Mouse (Mus musculus): Measurements from ENCODE around the gene Cuedc2. TPM values are rescaled to one million over a fixed set of nuclear protein-coding genes. Genes with fewer than 3 reads are reported as not detected.
A peak's percentile ranks its signal among the peaks of the same experiment; 100 is the strongest.

Gene Cuedc2
- polyA plus RNA-seq, 1 experiment from 2014 or later = 150 TPM

- H3K4me1 ChIP-seq (ENCODE audit: control insufficient read depth, insufficient read depth, low read length) = peaks cover 20% of the 10 kb centered on the region
- no peak for ATAC-seq (replicated peaks; ENCODE audit: extremely low read depth, insufficient read depth, low FRiP score)
- no peaks in the 10 kb centered on the region for H3K9me3 ChIP-seq (replicated peaks; ENCODE audit: control insufficient read depth, low read length)
- WGBS = 61% methylated on average over 5 of the region's 5 CpGs
- peak overlapping the region; percentile 73 for H3K4me2 ChIP-seq (ENCODE audit: low read depth, low read length)
- peaks cover 9% of the 10 kb centered on the region for H3K27me3 ChIP-seq (ENCODE audit: control insufficient read depth, insufficient read depth, low read length)
- H3K36me3 ChIP-seq (ENCODE audit: control insufficient read depth, insufficient read depth) = peaks cover 19% of the 10 kb centered on the region
- H3K4me3 ChIP-seq (ENCODE audit: low read length) = peak overlapping the region; percentile 86
- H3K9ac ChIP-seq (ENCODE audit: low read length) = peak overlapping the region; percentile 87
- H3K27ac ChIP-seq (ENCODE audit: low read length) = peak overlapping the region; percentile 78; the same call in 1 of the 2 replicates
Measured at GRCm38 (mm10) chr19:46306268-46306610, 32.3 kb downstream of the Cuedc2 start.

GRCm38 (mm10) chr19:46305432-46306267, 32.9 kb downstream of the Cuedc2 start:
- under 1% methylated on average over 42 of the region's 43 CpGs for WGBS

GRCm38 (mm10) chr19:46304908-46305333, 33.6 kb downstream of the Cuedc2 start:
- peak overlapping the region; percentile 86 for H3K9ac ChIP-seq (ENCODE audit: low read length)
- peak overlapping the region; percentile 86 for H3K4me3 ChIP-seq (ENCODE audit: low read length)
- peak overlapping the region; percentile 73 for H3K4me2 ChIP-seq (ENCODE audit: low read depth, low read length)
- H3K9me3 ChIP-seq (replicated peaks; ENCODE audit: control insufficient read depth, low read length) = no peaks in the 10 kb centered on the region
- H3K36me3 ChIP-seq (ENCODE audit: control insufficient read depth, insufficient read depth) = peaks cover 10% of the 10 kb centered on the region
- H3K27ac ChIP-seq (ENCODE audit: low read length) = peak overlapping the region; percentile 84
- WGBS = 0% methylated on average over 34 of the region's 34 CpGs
- H3K27me3 ChIP-seq (ENCODE audit: control insufficient read depth, insufficient read depth, low read length) = peaks cover 9% of the 10 kb centered on the region
- ATAC-seq (replicated peaks; ENCODE audit: extremely low read depth, insufficient read depth, low FRiP score) = peak; percentile 42
- peaks cover 20% of the 10 kb centered on the region for H3K4me1 ChIP-seq (ENCODE audit: control insufficient read depth, insufficient read depth, low read length)

More at GRCm38 (mm10) chr19:46305432-46306267, 32.9 kb downstream of the Cuedc2 start:
- Histone ChIP-seq H3K36me3 (ENCODE audit: control insufficient read depth, insufficient read depth) (peaks cover 16% of the 10 kb centered on the region), H3K27me3 (ENCODE audit: control insufficient read depth, insufficient read depth, low read length) (peaks cover 9% of the 10 kb centered on the region), H3K27ac (ENCODE audit: low read length) (peak overlapping the region; percentile 84), H3K9ac (ENCODE audit: low read length) (peak overlapping the region; percentile 87), H3K4me3 (ENCODE audit: low read length) (peak overlapping the region; percentile 86), H3K4me2 (ENCODE audit: low read depth, low read length) (peak overlapping the region; percentile 73), H3K9me3 (replicated peaks; ENCODE audit: control insufficient read depth, low read length) (no peaks in the 10 kb centered on the region), H3K4me1 (ENCODE audit: control insufficient read depth, insufficient read depth, low read length) (peaks cover 20% of the 10 kb centered on the region)
- ATAC-seq (replicated peaks; ENCODE audit: extremely low read depth, insufficient read depth, low FRiP score) = peak; percentile 72

GRCm38 (mm10) chr19:46304216-46304841, 34.2 kb downstream of the Cuedc2 start, which contains the start of gene Nfkb2:
TSS of gene Nfkb2 (plus strand) at chr19:46304320.
- peak; percentile 93 for ATAC-seq (replicated peaks; ENCODE audit: extremely low read depth, insufficient read depth, low FRiP score)
- Histone ChIP-seq H3K36me3 (ENCODE audit: control insufficient read depth, insufficient read depth) (peaks cover 4% of the 10 kb centered on the region), H3K9ac (ENCODE audit: low read length) (peak within 1 kb of the TSS; percentile 86), H3K4me3 (ENCODE audit: low read length) (peak within 1 kb of the TSS; percentile 86), H3K9me3 (replicated peaks; ENCODE audit: control insufficient read depth, low read length) (no peaks in the 10 kb centered on the region), H3K27ac (ENCODE audit: low read length) (peak within 1 kb of the TSS; percentile 84), H3K4me2 (ENCODE audit: low read depth, low read length) (peak within 1 kb of the TSS; percentile 73), H3K4me1 (ENCODE audit: control insufficient read depth, insufficient read depth, low read length) (peaks cover 20% of the 10 kb centered on the region), H3K27me3 (ENCODE audit: control insufficient read depth, insufficient read depth, low read length) (peaks cover 5% of the 10 kb centered on the region; the same call in 1 of the 2 replicates)
- under 1% methylated on average over 39 of the region's 39 CpGs for WGBS

GRCm38 (mm10) chr19:46303251-46304215, 35.0 kb downstream of the Cuedc2 start:
- peak overlapping the region; percentile 86; the same call in 1 of the 2 replicates for H3K9ac ChIP-seq (ENCODE audit: low read length)

GRCm38 (mm10) chr19:46302551-46302950, 36.0 kb downstream of the Cuedc2 start:
- Histone ChIP-seq H3K9me3 (replicated peaks; ENCODE audit: control insufficient read depth, low read length) (no peaks in the 10 kb centered on the region), H3K4me2 (ENCODE audit: low read depth, low read length) (no peak overlapping the region), H3K27ac (ENCODE audit: low read length) (no peak overlapping the region), H3K36me3 (ENCODE audit: control insufficient read depth, insufficient read depth) (no peaks in the 10 kb centered on the region), H3K4me1 (ENCODE audit: control insufficient read depth, insufficient read depth, low read length) (peaks cover 14% of the 10 kb centered on the region), H3K4me3 (ENCODE audit: low read length) (no peak overlapping the region), H3K27me3 (ENCODE audit: control insufficient read depth, insufficient read depth, low read length) (peaks cover 2% of the 10 kb centered on the region; the same call in 1 of the 2 replicates), H3K9ac (ENCODE audit: low read length) (no peak overlapping the region)
- WGBS = 83% methylated on average over 4 of the region's 4 CpGs
- no peak for ATAC-seq (replicated peaks; ENCODE audit: extremely low read depth, insufficient read depth, low FRiP score)

More at GRCm38 (mm10) chr19:46303251-46304215, 35.0 kb downstream of the Cuedc2 start:
- peaks cover 15% of the 10 kb centered on the region for H3K4me1 ChIP-seq (ENCODE audit: control insufficient read depth, insufficient read depth, low read length)
- no peak for ATAC-seq (replicated peaks; ENCODE audit: extremely low read depth, insufficient read depth, low FRiP score)
- H3K4me2 ChIP-seq (ENCODE audit: low read depth, low read length) = peak overlapping the region; percentile 73
- 50% methylated on average over 18 of the region's 18 CpGs for WGBS
- peaks cover 4% of the 10 kb centered on the region; the same call in 1 of the 2 replicates for H3K36me3 ChIP-seq (ENCODE audit: control insufficient read depth, insufficient read depth)
- H3K27ac ChIP-seq (ENCODE audit: low read length) = peak overlapping the region; percentile 84
- H3K27me3 ChIP-seq (ENCODE audit: control insufficient read depth, insufficient read depth, low read length) = peaks cover 5% of the 10 kb centered on the region; the same call in 1 of the 2 replicates
- peak overlapping the region; percentile 86 for H3K4me3 ChIP-seq (ENCODE audit: low read length)
- no peaks in the 10 kb centered on the region for H3K9me3 ChIP-seq (replicated peaks; ENCODE audit: control insufficient read depth, low read length)

- no peaks in the 10 kb centered on the region for H3K36me3 ChIP-seq (ENCODE audit: control insufficient read depth, insufficient read depth)
- WGBS = 35% methylated on average over 8 of the region's 8 CpGs
- no peak overlapping the region for H3K4me3 ChIP-seq (ENCODE audit: low read length)
- H3K27me3 ChIP-seq (ENCODE audit: control insufficient read depth, insufficient read depth, low read length) = no peaks in the 10 kb centered on the region
- H3K4me2 ChIP-seq (ENCODE audit: low read depth, low read length) = no peak overlapping the region
- no peaks in the 10 kb centered on the region for H3K9me3 ChIP-seq (replicated peaks; ENCODE audit: control insufficient read depth, low read length)
- no peak overlapping the region for H3K27ac ChIP-seq (ENCODE audit: low read length)
- ATAC-seq (replicated peaks; ENCODE audit: extremely low read depth, insufficient read depth, low FRiP score) = no peak
- H3K9ac ChIP-seq (ENCODE audit: low read length) = no peak overlapping the region
- 0 out of 2 replicates have a peak, but pooled peaks cover 7% of the 10 kb centered on the region for H3K4me1 ChIP-seq (ENCODE audit: control insufficient read depth, insufficient read depth, low read length)
Measured at GRCm38 (mm10) chr19:46300294-46301045, 38.0 kb downstream of the Cuedc2 start.

- Histone ChIP-seq H3K27ac (ENCODE audit: low read length) (no peak overlapping the region), H3K9ac (ENCODE audit: low read length) (no peak overlapping the region), H3K4me1 (ENCODE audit: control insufficient read depth, insufficient read depth, low read length) (0 out of 2 replicates have a peak, but pooled peaks cover 1% of the 10 kb centered on the region), H3K4me2 (ENCODE audit: low read depth, low read length) (no peak overlapping the region), H3K36me3 (ENCODE audit: control insufficient read depth, insufficient read depth) (no peaks in the 10 kb centered on the region), H3K4me3 (ENCODE audit: low read length) (no peak overlapping the region), H3K27me3 (ENCODE audit: control insufficient read depth, insufficient read depth, low read length) (no peaks in the 10 kb centered on the region), H3K9me3 (replicated peaks; ENCODE audit: control insufficient read depth, low read length) (no peaks in the 10 kb centered on the region)
- no peak for ATAC-seq (replicated peaks; ENCODE audit: extremely low read depth, insufficient read depth, low FRiP score)
- WGBS = 58% methylated on average over 4 of the region's 4 CpGs
Measured at GRCm38 (mm10) chr19:46296938-46297337, 41.6 kb downstream of the Cuedc2 start.
